Mouse (Mus musculus) urinary bladder, adult 18-20 months (tissue): Measurements from ENCODE around the gene Adm.
"Not testable (repeated sequence)": the region's sequence is repeated elsewhere in the genome, so short reads cannot be mapped to it uniquely, and the experiment has no call there.

Experiments
- DNase-seq, 2 experiments: peaks; one replicate each; pipeline ENCODE4 v3.0.0; 2022; ENCODE audit warnings: low spot score in 2 of 2, mixed read lengths in 2 of 2

The Adm gene

DNA sequence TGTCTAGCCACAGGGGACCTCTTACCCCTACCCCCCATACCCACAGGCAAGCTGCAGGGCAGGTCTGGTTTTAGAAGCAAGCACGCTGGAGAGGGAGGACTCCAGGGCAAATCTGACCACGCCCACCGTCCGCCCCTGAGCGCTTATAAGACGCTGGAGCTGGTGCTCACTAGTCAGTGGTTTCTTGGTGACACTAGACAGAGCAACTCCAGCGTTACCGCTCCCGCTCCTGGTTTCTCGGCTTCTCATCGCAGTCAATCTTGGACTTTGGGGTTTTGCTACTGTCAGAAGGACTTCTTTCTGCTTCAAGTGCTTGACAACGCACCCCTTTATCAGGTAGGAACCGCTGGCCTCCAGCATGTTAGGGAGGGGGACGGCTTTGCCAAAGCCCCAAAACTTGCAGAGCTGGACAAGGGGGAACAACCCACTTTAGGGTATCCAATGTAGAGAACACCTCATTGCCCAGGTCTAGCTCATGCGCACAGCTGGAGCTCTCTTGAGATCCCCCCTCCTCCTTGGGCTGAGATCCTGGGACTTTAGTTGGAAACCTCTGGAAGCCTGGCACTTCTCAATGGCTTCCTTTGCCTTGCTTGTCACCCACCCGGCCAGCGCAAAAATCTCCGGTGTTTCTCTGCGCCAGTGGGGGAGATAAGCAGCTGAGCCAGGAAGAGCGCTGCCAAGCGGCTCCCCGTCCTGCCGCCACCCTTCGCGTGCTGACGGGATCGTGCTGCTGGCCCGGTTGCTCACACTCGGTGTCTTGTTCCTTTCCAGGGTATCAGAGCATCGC, at the start of gene Adm:
Gene Adm, plus strand, starts transcription at position 176 of the 787 bp plus-strand sequence.
- DNase-seq = peak; percentile 88 to 92

DNA sequence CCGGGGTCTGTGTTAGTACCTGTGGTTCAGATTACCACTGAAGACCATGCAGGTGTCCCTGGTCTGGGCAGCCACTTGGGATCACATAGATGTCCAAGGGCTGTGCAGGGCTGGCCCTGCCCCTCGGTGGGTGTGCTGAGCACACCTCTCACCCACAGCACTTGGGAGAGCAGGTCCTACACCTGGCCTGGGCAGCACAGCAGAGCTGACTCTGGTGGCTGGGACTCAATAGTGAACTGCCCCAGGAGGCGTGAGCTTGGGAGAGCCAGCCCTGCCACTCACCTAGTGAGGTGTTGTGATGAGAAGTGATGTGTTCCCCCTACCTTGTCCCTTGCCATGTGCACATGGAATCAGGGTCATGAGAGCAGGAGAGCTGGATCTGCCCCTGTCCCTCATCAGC, 43.8 kb upstream of the Adm start:
- no peak for DNase-seq

DNA sequence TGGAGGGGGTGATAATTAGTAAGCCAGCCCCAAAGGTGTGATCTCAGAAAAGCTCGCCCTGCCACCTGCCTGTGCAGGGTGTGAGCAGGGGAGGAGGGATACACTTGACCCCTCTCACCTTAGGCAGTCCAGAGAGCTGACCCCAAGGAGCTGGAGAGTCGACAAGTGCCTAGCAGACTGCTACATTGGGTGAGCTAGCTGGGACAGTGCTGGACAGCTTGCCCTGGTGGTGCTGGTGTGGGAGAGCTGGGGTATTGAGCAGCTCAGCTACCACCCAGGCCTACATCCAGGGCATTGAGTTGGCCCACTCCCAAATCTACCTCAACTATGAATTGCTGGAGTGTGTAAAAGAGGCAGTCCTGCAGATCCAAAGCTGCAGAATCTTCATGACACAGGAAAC, 43.3 kb upstream of the Adm start:
- no peak for DNase-seq

DNA sequence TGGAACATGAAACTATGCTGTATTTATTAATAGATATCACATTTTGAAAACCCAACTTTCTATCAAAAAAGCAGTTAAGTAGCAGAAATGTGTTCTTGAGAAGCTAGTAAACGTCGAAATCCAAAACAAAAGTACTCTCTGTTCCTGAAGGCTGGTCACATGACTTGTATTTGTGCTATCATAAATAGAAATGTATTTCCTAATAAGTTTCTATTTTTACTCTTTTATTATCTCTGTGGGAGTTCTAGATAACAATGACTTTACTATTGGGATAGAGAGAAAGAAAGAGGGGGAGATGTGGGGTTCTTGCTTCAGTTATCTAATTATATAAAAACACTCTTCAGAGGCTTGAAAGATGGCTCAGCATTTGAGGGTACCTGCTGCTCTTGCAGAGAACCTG, 42.2 kb upstream of the Adm start:
- DNase-seq = no peak

DNA sequence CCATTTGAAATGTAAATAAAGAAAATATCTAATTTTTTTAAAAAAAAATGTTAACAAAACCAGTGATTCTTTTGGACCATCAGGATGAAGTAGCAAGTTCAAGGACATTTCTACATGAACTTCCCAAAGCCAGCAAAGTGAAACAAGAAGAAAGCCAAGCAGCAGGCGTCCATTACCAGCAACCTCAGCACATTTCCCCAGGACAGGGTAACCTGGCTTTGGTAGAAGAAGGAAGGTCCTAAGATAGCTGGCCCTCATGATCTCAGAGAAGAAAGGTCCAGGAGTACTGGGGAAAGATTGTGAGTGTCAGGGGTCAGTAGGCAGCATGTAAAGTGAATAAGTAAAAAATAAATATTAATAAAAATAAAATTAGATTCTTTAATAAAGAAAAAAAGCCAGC, 39.7 kb upstream of the Adm start:
- DNase-seq = no peak

DNA sequence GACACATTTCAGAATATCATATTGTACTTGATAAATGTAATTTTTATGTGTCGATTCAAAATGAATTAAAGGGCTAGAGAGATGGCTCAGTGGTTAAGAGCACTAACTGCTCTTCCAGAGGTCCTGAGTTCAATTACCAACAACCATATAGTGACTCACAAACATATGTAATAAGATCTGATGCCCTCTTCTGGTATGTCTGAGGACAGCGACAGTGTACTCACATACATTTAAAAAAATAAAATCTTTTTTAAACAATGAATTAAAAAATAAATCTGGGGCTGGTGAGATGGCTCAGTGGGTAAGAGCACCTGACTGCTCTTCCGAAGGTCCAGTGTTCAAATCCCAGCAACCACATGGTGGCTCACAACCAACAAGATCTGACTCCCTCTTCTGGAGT, 33.5 kb upstream of the Adm start:
- not testable (repeated sequence) for DNase-seq

DNA sequence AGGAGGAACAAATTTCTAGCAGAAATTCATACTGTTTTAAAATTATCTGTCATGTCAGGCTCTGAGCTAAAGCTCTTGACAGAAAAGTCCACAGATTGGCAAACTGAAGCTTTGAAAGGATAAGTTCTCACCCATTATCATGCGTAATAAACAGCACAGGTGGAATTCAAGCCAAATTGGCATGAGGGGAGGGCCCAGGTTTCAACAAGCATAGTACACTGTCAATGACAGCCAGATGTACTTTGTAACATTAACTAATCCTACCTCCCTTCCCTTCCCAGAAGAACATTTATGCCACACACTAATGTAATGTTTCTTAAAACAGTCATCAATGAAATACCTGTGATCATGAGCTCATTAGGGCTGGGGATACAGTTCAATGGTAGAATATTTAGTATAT, 30.3 kb upstream of the Adm start:
- no peak for DNase-seq

DNA sequence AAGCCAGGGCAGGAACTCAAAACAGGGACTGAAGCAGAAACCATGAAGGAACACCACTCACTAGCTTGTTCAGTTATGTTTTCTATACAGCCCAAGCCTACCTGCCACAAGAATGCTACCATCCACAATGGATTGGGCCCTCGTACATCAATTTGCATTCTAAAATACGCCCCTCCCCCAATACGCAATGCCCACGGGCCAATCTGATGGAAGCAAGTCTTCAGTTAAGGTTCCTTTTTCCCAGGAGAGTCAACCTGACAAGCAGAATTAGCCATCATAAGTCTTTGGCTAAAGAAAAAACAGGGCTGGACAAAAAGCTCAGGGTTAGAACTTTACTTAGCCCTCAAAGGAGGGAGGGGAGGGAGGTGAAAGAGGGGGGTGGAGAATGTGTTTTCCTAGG, 22.0 kb upstream of the Adm start:
- no peak for DNase-seq

DNA sequence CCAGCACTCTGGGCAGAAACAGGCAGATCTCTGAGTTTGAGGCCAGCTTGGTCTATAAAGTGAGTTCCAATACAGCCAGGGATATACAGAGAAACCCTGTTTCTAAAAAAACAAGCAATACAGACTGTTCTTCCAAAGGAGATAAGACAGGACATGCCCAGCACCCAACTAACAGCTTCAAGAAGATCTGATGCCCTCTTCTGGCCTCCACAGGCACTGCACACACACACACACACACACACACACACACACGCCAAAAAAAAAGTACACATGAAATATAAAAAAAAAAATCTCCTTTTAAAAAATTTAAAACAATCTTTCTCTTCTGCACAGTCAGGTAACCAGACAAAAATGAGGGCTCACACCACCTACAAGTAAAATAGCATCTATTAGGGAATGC, 20.6 kb upstream of the Adm start:
- DNase-seq = no peak

DNA sequence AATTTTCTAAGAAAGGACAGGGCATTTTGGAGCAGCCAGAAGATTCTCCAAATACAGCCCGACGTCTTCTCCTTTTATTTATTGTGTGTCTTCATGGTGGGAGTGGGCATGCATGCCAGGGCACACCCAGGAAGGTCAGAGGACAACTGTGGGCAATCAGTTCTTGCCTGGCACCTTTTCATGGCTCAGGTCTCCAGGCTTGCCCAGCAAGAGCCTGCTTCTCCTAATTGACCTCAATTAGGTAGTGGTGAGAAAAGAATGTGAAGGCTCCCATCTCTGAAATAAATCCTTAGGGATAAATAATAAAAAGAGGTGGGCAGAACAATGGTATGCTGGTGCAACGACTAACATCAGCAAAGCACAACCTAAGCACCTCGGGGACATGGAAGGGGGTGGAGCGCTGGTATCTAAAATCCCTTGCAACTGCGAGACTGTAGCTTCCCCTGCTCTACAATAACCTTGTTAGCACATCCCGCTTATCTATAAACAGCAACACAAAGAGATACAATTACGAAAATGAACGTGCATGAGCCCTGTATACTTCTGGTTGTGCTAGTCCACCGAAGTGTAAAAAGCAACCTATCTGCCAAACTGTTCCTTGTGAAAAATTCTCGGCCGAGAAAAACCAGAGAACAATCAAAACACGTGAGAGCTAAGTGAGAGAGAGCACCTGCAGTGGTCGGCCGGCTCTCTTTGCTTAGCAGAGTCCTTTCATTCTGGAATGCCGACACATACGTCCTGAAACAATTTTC, 13.9 kb upstream of the Adm start:
- DNase-seq = no peak

DNA sequence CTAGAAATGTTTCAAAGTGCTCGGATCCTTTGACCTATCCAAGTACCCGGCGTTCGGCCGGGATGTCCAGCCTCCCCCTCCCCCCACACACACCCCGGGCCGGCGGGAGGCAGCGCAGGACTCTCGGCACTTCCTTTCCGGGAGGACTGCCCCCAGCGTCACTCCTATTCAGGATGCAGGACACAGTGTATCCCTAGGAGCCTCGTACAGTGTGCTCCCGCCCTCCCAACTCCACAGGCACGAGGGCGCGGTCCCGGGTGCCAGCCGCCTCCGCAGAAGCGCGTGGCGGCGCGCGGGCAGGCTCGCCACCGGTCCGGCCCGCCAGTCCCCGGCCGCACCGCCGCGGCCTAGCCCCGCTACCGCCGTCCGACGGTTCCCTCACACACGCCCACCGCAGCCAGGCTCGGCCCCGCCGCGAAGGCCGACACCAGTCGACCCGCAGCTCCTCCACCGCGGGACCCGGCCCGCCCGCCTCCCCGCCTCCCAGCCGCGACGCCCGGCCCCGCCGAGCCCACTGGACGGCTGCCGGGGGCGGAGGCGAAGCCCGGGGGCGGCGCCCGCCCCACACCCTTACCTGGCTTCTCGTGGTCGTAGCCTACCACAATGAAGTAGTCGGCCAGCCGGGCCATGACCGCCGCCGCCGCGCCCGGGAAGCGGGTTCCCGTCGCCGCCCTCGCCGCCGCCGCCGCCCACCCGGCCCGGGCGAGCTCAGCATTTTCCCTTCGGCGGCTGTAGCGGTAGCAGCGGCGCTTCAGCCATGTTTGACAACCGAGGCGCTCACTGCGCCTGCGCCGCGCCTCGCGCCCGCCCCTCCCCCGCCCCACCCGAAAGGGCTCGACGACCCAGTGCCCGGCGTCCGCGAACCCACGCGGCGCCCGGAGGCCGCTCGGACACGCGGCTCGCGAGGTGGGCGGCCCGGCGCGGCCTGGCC, 13.1 kb upstream of the Adm start, which contains the start of gene Sbf2:
Gene Sbf2, minus strand, starts transcription at position 790 of the 931 bp plus-strand sequence.
- DNase-seq = peak; percentile 68 to 79

DNA sequence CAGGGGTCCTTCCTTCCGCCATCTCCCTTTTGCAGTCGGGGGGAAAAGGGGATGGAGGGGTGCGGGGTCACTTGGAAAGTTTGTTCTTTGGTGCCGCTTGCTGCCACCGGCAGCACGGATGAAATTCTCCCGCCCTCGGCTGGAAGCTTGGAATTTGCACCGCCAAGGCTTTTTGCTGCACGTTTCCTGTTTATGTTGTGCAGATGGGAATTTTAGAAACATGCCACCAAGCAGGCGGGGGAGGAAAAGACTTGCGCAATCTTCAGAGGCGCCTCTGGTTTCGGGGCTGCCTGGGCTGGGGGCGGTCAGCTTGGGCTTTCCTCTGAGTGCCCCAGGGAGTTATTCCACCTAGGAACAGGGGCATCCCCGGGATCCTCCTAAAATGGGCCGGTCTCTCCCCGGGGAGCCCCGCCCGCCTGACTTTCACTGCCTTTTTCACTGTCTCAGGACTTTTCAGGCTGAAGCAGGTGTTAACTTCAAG, 12.3 kb upstream of the Adm start:
- peak; percentile 63 to 69 for DNase-seq

DNA sequence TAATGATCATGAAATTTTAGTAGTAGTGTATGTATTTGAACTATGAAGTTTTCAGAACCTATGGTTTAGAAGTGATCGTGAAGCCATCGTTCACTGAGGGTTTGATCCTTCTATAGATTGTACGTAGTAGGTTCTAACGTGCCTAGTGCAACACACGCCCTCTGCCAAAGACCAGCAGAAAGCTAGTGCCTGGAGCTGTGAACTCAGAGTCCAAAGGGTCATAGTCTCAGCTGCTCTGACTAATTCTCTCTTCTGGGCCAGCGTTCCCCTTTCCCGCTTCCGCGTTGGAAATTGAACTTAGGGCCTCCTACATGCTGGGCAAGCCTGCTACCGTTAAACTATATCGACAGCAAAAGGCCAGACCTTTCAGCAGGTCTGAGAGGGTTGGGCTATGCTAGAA, 11.7 kb upstream of the Adm start:
- no peak for DNase-seq

DNA sequence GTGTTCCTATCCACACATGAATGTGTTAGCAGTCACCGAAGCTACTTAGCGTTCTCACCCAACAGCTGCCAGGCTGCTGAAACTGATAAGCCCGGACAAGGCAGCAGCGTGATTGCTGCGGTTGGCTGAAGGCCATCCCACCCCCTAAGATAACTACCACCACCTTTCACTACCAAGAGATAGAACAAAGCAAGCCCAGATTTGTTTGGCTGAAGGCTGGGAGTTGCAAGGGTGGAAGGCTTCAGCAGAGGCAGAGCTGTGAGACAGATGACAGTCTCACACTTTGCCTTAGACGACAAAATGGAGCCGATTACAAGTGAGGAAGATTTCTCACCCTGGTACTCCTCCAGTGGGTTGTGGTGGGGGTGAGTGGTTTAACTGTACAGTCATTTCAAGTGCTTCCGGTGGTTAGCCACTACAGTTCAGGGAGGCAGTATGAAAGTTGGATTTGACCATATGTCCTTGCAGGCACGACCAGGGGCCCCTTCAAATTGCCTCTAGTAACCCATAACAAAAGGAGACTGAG, 8.3 kb upstream of the Adm start:
- DNase-seq = no peak

DNA sequence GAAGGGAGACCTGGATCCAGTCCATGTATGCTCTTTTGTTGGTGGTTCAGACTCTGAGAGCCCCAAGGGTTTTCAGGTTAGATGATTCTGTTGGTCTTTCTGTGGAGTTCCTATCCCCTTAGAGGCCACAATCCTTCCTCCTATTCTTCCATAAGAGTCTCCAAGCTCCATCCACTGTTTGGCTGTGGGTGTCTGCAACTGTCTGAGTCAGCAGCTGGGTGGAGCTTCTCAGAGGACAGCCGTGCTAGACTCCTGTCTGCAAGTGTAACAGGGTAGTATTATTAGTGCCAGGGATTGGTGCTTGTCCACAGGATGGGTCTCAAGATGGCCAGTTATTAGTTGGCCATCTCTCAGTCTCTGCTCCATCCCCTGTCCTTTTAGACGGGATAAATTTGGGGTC, 3.4 kb upstream of the Adm start:
- DNase-seq = no peak

DNA sequence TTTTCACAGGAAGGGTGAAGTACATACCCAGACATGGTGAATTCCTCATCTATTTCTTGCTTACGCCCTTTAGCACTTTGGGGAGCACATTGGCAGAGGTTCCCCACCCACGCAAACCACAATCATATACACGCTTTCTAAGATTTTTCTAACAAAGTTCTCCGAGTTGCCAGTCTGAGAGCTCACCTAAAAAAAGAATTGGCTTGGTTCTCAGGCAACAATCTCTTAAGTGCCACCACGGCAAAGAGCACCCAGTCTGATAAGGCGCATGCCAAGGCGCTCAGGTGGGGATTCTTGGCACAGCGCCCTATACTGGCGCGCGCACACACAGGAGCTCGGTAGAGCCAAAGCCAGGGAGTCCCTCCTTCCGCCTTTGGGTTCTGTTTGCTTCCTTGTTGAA, 2.5 kb upstream of the Adm start:
- no peak for DNase-seq

DNA sequence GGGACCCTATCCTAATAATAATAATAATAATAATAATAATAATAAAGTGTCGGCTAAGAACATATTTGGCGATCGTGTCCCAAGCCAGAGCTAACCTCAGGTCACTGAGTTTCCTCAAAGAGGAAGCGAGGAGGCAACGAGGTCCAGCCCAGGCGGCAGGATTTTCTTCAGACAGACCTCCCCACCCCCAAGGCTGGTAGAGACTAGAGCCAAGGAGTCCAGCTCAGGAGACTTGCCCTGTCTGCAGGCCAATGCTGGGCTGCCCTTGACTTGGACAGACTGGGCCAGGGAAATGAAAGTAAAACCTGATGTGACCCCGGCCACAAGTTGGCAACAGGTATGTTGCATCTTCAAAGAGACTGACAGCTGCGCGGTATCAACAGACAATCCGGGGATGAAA, 2.0 kb upstream of the Adm start:
- DNase-seq = no peak

DNA sequence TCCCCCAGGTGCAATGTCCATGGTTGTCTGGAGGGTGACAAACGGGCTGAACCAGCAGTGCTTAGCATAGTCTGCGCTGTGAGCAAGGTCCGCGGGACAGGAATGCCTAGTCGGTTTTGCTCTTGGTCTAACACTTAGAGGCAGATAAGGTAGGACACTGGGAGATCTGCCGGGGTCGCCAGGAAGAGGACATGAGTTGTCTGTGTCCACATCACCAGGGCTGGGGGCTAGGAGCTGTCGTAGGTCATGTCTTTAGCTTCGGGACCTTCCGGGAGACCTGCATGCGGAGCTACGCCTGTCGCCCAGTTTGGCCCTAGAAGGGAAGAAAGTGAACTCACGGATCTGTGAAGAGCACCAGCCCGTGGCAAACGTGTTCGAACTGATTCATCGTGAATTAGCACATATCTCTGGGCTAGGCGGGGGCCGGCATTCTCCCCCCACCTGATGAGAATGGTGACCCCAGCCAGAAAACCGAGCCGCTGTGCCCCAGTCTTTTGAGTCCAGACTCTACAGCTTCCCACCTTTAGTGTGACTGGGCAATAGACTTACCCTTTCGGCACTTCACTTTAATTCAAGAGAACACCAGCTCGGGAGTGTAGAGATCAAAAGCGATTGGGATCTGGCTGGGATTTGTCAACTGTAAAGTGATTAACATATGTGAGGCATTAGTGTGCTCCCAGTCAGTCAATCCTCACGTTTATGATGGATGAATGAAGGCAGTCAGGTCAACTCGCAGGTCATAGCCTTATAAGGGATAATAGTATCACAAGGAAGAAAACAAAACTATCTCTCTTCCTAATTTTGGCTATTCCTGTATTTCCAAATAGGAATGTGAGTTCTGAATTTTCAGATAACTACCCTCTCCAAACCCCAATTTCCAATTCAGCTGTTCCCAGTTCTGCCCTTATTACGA, 1.0 kb upstream of the Adm start:
- DNase-seq = no peak

DNA sequence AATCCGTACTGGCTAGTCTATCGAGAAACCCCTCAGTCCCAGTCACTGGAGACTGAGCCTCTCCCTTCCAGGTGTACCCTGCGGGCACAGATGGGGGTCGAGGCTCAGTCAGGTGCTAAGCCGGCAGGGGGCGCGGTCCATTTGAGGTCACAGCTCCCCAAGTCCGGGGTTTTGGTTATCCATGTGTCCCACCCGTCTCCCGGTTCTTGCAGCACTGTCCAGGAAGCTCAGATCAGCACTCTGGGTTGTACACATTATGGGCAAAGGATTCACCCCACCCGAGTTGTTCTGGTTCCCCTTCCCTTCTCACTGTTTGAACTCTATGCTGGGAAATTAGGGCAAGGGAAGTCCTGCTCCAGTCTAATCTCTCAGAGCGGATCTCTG, 370 bp upstream of the Adm start:
- no peak for DNase-seq

DNA sequence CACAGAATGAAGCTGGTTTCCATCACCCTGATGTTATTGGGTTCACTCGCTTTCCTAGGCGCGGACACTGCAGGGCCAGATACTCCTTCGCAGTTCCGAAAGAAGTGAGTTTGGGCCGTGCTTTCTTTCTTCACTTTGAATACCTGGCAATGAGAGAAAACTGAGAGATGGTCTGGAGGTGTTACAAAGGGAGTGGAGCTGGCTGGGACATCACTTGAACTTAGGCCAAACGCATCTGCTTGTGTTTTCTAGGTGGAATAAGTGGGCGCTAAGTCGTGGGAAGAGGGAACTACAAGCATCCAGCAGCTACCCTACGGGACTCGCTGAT, 776 bp downstream of the Adm start:
- DNase-seq = no peak
